In genomic region chr10:127534036-127534928, GRCm38 (mm10) we compare ENCODE assay signal across 9 mouse cellular contexts. TPM values are rescaled to one million over a fixed set of nuclear protein-coding genes. Genes with fewer than 3 reads are reported as not detected.
A peak's percentile ranks its signal among the peaks of the same experiment; 100 is the strongest.
DNase-seq lines count a peak whose midpoint lies in the region; ATAC-seq and TF ChIP-seq lines count a peak whose summit lies in the region.
"Had no signal": no experiment of that assay in that cellular context is flagged by ENCODE, and none has a peak within 500 bp of the region (broad histone marks: within the 10 kb centered on the region; RNA-seq: fewer than 3 reads in every experiment).

Gene Nxph4, minus strand, starts transcription at chr10:127534559.

- no peaks in the 10 kb centered on the region; the same call in 1 of the 2 replicates for H3K36me3 ChIP-seq in ES-E14 (ENCODE audit: control insufficient read depth, insufficient read depth, low read length, poor library complexity, severe bottlenecking)
- H3K36me3 ChIP-seq in forebrain, embryonic 16.5 days (ENCODE audit: control insufficient read depth, insufficient read depth) = peaks cover 6% of the 10 kb centered on the region; the same call in 1 of the 2 replicates
- H3K36me3 ChIP-seq in neural tube, embryonic 11.5 days (ENCODE audit: control insufficient read depth, insufficient read depth, low read length) = peaks cover 2% of the 10 kb centered on the region; the same call in 1 of the 2 replicates

- peaks cover 29% of the 10 kb centered on the region for H3K27me3 ChIP-seq in forebrain, embryonic 16.5 days (replicated peaks; ENCODE audit: control insufficient read depth, insufficient read depth, low read length)
- peaks cover 67% of the 10 kb centered on the region for H3K27me3 ChIP-seq in neural tube, embryonic 11.5 days (ENCODE audit: control insufficient read depth, insufficient read depth, low read length)

- DNase-seq in embryo, embryonic 11 days = peak; percentile 60
- no peak for DNase-seq in embryo, embryonic 10 days (ENCODE audit: low spot score)
- DNase-seq in ES-E14 (ENCODE audit: low read depth, low spot score) = no peak
- peak; percentile 53 for DNase-seq in kidney, postnatal 14 days
- DNase-seq in neural tube, embryonic 11.5 days (ENCODE audit: low spot score) = peak; percentile 53
- no peak for DNase-seq in right cerebral cortex, postnatal 4 days
- no peak for DNase-seq in urinary bladder, postnatal 36 days (ENCODE audit: low spot score in 2 of 2)

- H3K4me3 ChIP-seq in ES-E14 (ENCODE audit: insufficient read depth in 1 of 2, low read depth in 1 of 2, low read length in 2 of 2, poor library complexity in 1 of 2, severe bottlenecking in 1 of 2) = peak within 1 kb of the TSS; percentile 73
- peak within 1 kb of the TSS; percentile 62 for H3K4me3 ChIP-seq in forebrain, embryonic 16.5 days (replicated peaks; ENCODE audit: low read length)
- peak within 1 kb of the TSS; percentile 51 for H3K4me3 ChIP-seq in neural tube, embryonic 11.5 days (ENCODE audit: low read depth, low read length)

- H3K27ac ChIP-seq in ES-E14 (ENCODE audit: insufficient read depth, low read depth, low read length, poor library complexity, severe bottlenecking) = no peak within 1 kb of the TSS
- 0 out of 2 replicates have a peak within 1 kb of the TSS, but pooled peaks have one; percentile 26 for H3K27ac ChIP-seq in forebrain, embryonic 16.5 days (ENCODE audit: low read length)
- peak within 1 kb of the TSS; percentile 40 for H3K27ac ChIP-seq in neural tube, embryonic 11.5 days (ENCODE audit: low read depth, low read length)

- peaks cover 1 to 31% of the 10 kb centered on the region in 2 experiments; a peak in 2 of 4 replicates for H3K4me1 ChIP-seq in ES-E14 (ENCODE audit: control insufficient read depth in 2 of 2, insufficient read depth in 2 of 2, low read length in 2 of 2, poor library complexity in 1 of 2)
- peaks cover 46% of the 10 kb centered on the region for H3K4me1 ChIP-seq in forebrain, embryonic 16.5 days (replicated peaks; ENCODE audit: control insufficient read depth, insufficient read depth, low read length)
- peaks cover 29% of the 10 kb centered on the region for H3K4me1 ChIP-seq in neural tube, embryonic 11.5 days (ENCODE audit: control insufficient read depth, insufficient read depth, low read length)

- in situ Hi-C loops in ES-E14 (cut with MboI; ENCODE audit: low sequenced_read_pairs in 2 of 2, unreplicated experiment in 2 of 2) = no loop called here

- WGBS in forebrain, embryonic 16.5 days = under 1% methylated on average over 68 of the region's 78 CpGs
- WGBS in neural tube, embryonic 11.5 days = under 1% methylated on average over 68 of the region's 78 CpGs

- peak within 1 kb of the TSS; percentile 48; the same call in 1 of the 2 replicates for H3K9ac ChIP-seq in ES-E14 (ENCODE audit: insufficient read depth, low read depth, low read length, poor library complexity, severe bottlenecking)
- peak within 1 kb of the TSS; percentile 61 for H3K9ac ChIP-seq in forebrain, embryonic 16.5 days (replicated peaks; ENCODE audit: low read depth, low read length)
- H3K9ac ChIP-seq in neural tube, embryonic 11.5 days (ENCODE audit: low read length) = peak within 1 kb of the TSS; percentile 54

- H3K9me3 ChIP-seq in ES-E14 (ENCODE audit: control insufficient read depth, insufficient read depth, low read depth, low read length) = no peaks in the 10 kb centered on the region
- H3K9me3 ChIP-seq in forebrain, embryonic 16.5 days (ENCODE audit: control insufficient read depth, low read length) = no peaks in the 10 kb centered on the region
- H3K9me3 ChIP-seq in neural tube, embryonic 11.5 days (ENCODE audit: control insufficient read depth, low read length) = no peaks in the 10 kb centered on the region

- peak; percentile 11; the same call in 1 of the 2 replicates for ATAC-seq in forebrain, embryonic 16.5 days
- peak; percentile 20 for ATAC-seq in neural tube, embryonic 11.5 days (ENCODE audit: insufficient read depth, low FRiP score, low TSS enrichment)
- ATAC-seq: Patski had no signal

- peak within 1 kb of the TSS; percentile 91 for H3K4me2 ChIP-seq in forebrain, embryonic 16.5 days (ENCODE audit: low read length)
- peak within 1 kb of the TSS; percentile 73 for H3K4me2 ChIP-seq in neural tube, embryonic 11.5 days (ENCODE audit: low read depth)

TF ChIP-seq in ES-E14, 5 proteins besides CTCF, POLR2A, EP300 and RAD21:
- TF ChIP-seq CHD2 (IDR thresholded peaks at IDR 0.05; ENCODE audit: low read depth, low read length) = no peak
- TF ChIP-seq HCFC1 (IDR thresholded peaks at IDR 0.05; ENCODE audit: borderline replicate concordance, insufficient read depth, low read length) = no peak
- no peak for TF ChIP-seq MAFK (IDR thresholded peaks at IDR 0.05; ENCODE audit: insufficient read depth, low read depth, low read length)
- TF ChIP-seq ZC3H11A (IDR thresholded peaks at IDR 0.05; ENCODE audit: borderline replicate concordance, low read depth, low read length) = no peak
- TF ChIP-seq ZNF384 (IDR thresholded peaks at IDR 0.05; ENCODE audit: low read depth, low read length) = no peak

RNA-seq across cellular contexts. Expression of gene Nxph4, which starts in this region (rescaled TPM):
- 0.76 and 1.6 TPM in 2 replicates for total RNA-seq in ES-E14 (2012; rRNA removed)
- 32.5 and 36.0 TPM in 2 replicates for polyA plus RNA-seq in forebrain, embryonic 16.5 days (2015; fragmentation: Nextera tagmentation; extraction: Ambion mirVana)
- 45.7 and 46.8 TPM in 2 replicates for polyA plus RNA-seq in neural tube, embryonic 11.5 days (2014; fragmentation: Nextera tagmentation; extraction: Ambion mirVana)

Comparison
In these comparisons a context has a peak if more than half of its experiments do, and no peak if none do; other contexts are left out.
1. DNase-seq: peak in embryo, embryonic 11 days (single experiment), kidney, postnatal 14 days (single experiment) and neural tube, embryonic 11.5 days (single experiment); none in embryo, embryonic 10 days (single experiment), ES-E14 (single experiment), right cerebral cortex, postnatal 4 days (single experiment) and urinary bladder, postnatal 36 days (0 of 2).
2. Peak in every context shown above with its lines, with median percentiles within 50 percentile points of each other: H3K4me3 ChIP-seq and H3K9ac ChIP-seq.